Mouse (Mus musculus): ENCODE data around the gene A630023A22Rik. TPM values are rescaled to one million over a fixed set of nuclear protein-coding genes. Genes with fewer than 3 reads are reported as not detected.

Gene A630023A22Rik
- polyA plus RNA-seq, 1 experiment = not detected

- TF ChIP-seq GATA1 (IDR thresholded peaks at IDR 0.05; ENCODE audit: low read length) = no peak
These were observed 1.3 kb upstream of the A630023A22Rik start for GRCm38 (mm10) chr14:34103855-34104254.

GRCm38 (mm10) chr14:34096161-34096560 is 6.4 kb downstream of the A630023A22Rik start:
- no peak for TF ChIP-seq GATA1 (IDR thresholded peaks at IDR 0.05; ENCODE audit: low read length)

- no peak for TF ChIP-seq GATA1 (IDR thresholded peaks at IDR 0.05; ENCODE audit: low read length)
These were observed 9.7 kb downstream of the A630023A22Rik start for GRCm38 (mm10) chr14:34092856-34093255.

- no peak for TF ChIP-seq GATA1 (IDR thresholded peaks at IDR 0.05; ENCODE audit: low read length)
These were observed 11.1 kb downstream of the A630023A22Rik start for GRCm38 (mm10) chr14:34091475-34091874.

- no peak for TF ChIP-seq GATA1 (IDR thresholded peaks at IDR 0.05; ENCODE audit: low read length)
These were observed 12.8 kb downstream of the A630023A22Rik start for GRCm38 (mm10) chr14:34089796-34090195.

GRCm38 (mm10) chr14:34087856-34088398 is 14.6 kb downstream of the A630023A22Rik start:
- no peak for TF ChIP-seq GATA1 (IDR thresholded peaks at IDR 0.05; ENCODE audit: low read length)

GRCm38 (mm10) chr14:34086806-34087205 is 15.7 kb downstream of the A630023A22Rik start:
- TF ChIP-seq GATA1 (IDR thresholded peaks at IDR 0.05; ENCODE audit: low read length) = no peak

- no peak for TF ChIP-seq GATA1 (IDR thresholded peaks at IDR 0.05; ENCODE audit: low read length)
These were observed 16.8 kb downstream of the A630023A22Rik start, which contains the start of gene Anxa8 for GRCm38 (mm10) chr14:34085731-34086130. Anxa8 (plus strand) TSS chr14:34085981.

- no peak for TF ChIP-seq GATA1 (IDR thresholded peaks at IDR 0.05; ENCODE audit: low read length)
These were observed 22.1 kb downstream of the A630023A22Rik start for GRCm38 (mm10) chr14:34080321-34080997.

GRCm38 (mm10) chr14:34078293-34078692 is 24.3 kb downstream of the A630023A22Rik start:
- TF ChIP-seq GATA1 (IDR thresholded peaks at IDR 0.05; ENCODE audit: low read length) = no peak

- no peak for TF ChIP-seq GATA1 (IDR thresholded peaks at IDR 0.05; ENCODE audit: low read length)
These were observed 25.3 kb downstream of the A630023A22Rik start for GRCm38 (mm10) chr14:34077222-34077621.

GRCm38 (mm10) chr14:34075346-34075745 is 27.2 kb downstream of the A630023A22Rik start:
- no peak for TF ChIP-seq GATA1 (IDR thresholded peaks at IDR 0.05; ENCODE audit: low read length)

GRCm38 (mm10) chr14:34071665-34072064 is 30.9 kb downstream of the A630023A22Rik start:
- TF ChIP-seq GATA1 (IDR thresholded peaks at IDR 0.05; ENCODE audit: low read length) = no peak

- TF ChIP-seq GATA1 (IDR thresholded peaks at IDR 0.05; ENCODE audit: low read length) = no peak
These were observed 50.0 kb downstream of the A630023A22Rik start, which contains the start of gene Antxrl for GRCm38 (mm10) chr14:34052516-34052915. Antxrl (plus strand) TSS chr14:34052707.

- no peak for TF ChIP-seq GATA1 (IDR thresholded peaks at IDR 0.05; ENCODE audit: low read length)
These were observed 52.3 kb downstream of the A630023A22Rik start for GRCm38 (mm10) chr14:34050101-34050779.

- no peak for TF ChIP-seq GATA1 (IDR thresholded peaks at IDR 0.05; ENCODE audit: low read length)
These were observed 59.2 kb downstream of the A630023A22Rik start for GRCm38 (mm10) chr14:34043341-34043740.
